Mouse (Mus musculus): ENCODE results near the gene Rasgrf1. TPM values are rescaled to one million over a fixed set of nuclear protein-coding genes. Genes with fewer than 3 reads are reported as not detected.

The Rasgrf1 gene
- polyA plus RNA-seq, 1 experiment = 0.22 TPM

GRCm38 (mm10) chr9:90045191-90045590 is 135.5 kb downstream of the Rasgrf1 start:
- WGBS = 97% methylated on average over 7 of the region's 7 CpGs
- Histone ChIP-seq H3K4me3 (ENCODE audit: control insufficient read depth, insufficient read depth, low read length) (no peak overlapping the region), H3K27me3 (ENCODE audit: control insufficient read depth, insufficient read depth, low read length) (no peaks in the 10 kb centered on the region), H3K36me3 (ENCODE audit: control insufficient read depth, insufficient read depth, low read length) (no peaks in the 10 kb centered on the region), H3K4me1 (replicated peaks; ENCODE audit: control insufficient read depth, insufficient read depth, low read length) (no peaks in the 10 kb centered on the region), H3K27ac (ENCODE audit: control insufficient read depth, insufficient read depth, low read length) (no peak overlapping the region)
- no peak for TF ChIP-seq POLR2A (IDR thresholded peaks at IDR 0.05; ENCODE audit: control insufficient read depth, extremely low read depth, insufficient read depth, low read length, poor library complexity)
- TF ChIP-seq CTCF (IDR thresholded peaks at IDR 0.05; ENCODE audit: borderline replicate concordance, control insufficient read depth, extremely low read depth, insufficient read depth, low read length, poor library complexity) = no peak
- DNase-seq = no peak

GRCm38 (mm10) chr9:90047937-90048627 is 138.4 kb downstream of the Rasgrf1 start:
- H3K27ac ChIP-seq (ENCODE audit: control insufficient read depth, insufficient read depth, low read length) = no peak overlapping the region
- TF ChIP-seq POLR2A (IDR thresholded peaks at IDR 0.05; ENCODE audit: control insufficient read depth, extremely low read depth, insufficient read depth, low read length, poor library complexity) (no peak), CTCF (IDR thresholded peaks at IDR 0.05; ENCODE audit: borderline replicate concordance, control insufficient read depth, extremely low read depth, insufficient read depth, low read length, poor library complexity) (no peak)
- WGBS = 58% methylated on average over 5 of the region's 5 CpGs
- no peak for DNase-seq
- no peaks in the 10 kb centered on the region for H3K4me1 ChIP-seq (replicated peaks; ENCODE audit: control insufficient read depth, insufficient read depth, low read length)
- H3K4me3 ChIP-seq (ENCODE audit: control insufficient read depth, insufficient read depth, low read length) = no peak overlapping the region
- H3K36me3 ChIP-seq (ENCODE audit: control insufficient read depth, insufficient read depth, low read length) = no peaks in the 10 kb centered on the region
- H3K27me3 ChIP-seq (ENCODE audit: control insufficient read depth, insufficient read depth, low read length) = no peaks in the 10 kb centered on the region

- H3K36me3 ChIP-seq (ENCODE audit: control insufficient read depth, insufficient read depth, low read length) = no peaks in the 10 kb centered on the region
- no peak within 1 kb of the TSS for H3K27ac ChIP-seq (ENCODE audit: control insufficient read depth, insufficient read depth, low read length)
- H3K27me3 ChIP-seq (ENCODE audit: control insufficient read depth, insufficient read depth, low read length) = no peaks in the 10 kb centered on the region; the same call in 1 of the 2 replicates
- H3K4me1 ChIP-seq (replicated peaks; ENCODE audit: control insufficient read depth, insufficient read depth, low read length) = no peaks in the 10 kb centered on the region
- DNase-seq = no peak
- H3K4me3 ChIP-seq (ENCODE audit: control insufficient read depth, insufficient read depth, low read length) = peak within 1 kb of the TSS; percentile 31
- WGBS = 59% methylated on average over 2 of the region's 2 CpGs
- no peak for TF ChIP-seq CTCF (IDR thresholded peaks at IDR 0.05; ENCODE audit: borderline replicate concordance, control insufficient read depth, extremely low read depth, insufficient read depth, low read length, poor library complexity)
- no peak for TF ChIP-seq POLR2A (IDR thresholded peaks at IDR 0.05; ENCODE audit: control insufficient read depth, extremely low read depth, insufficient read depth, low read length, poor library complexity)
Measured at GRCm38 (mm10) chr9:90053852-90054251, 144.1 kb downstream of the Rasgrf1 start, which contains the start of gene Ctsh. Gene Ctsh, plus strand, starts transcription at chr9:90054152.

GRCm38 (mm10) chr9:90054371-90055145 is 144.8 kb downstream of the Rasgrf1 start:
- no peaks in the 10 kb centered on the region for H3K4me1 ChIP-seq (replicated peaks; ENCODE audit: control insufficient read depth, insufficient read depth, low read length)
- TF ChIP-seq CTCF (IDR thresholded peaks at IDR 0.05; ENCODE audit: borderline replicate concordance, control insufficient read depth, extremely low read depth, insufficient read depth, low read length, poor library complexity) (no peak), POLR2A (IDR thresholded peaks at IDR 0.05; ENCODE audit: control insufficient read depth, extremely low read depth, insufficient read depth, low read length, poor library complexity) (no peak)
- 2% methylated on average over 37 of the region's 37 CpGs for WGBS
- no peak for DNase-seq
- no peaks in the 10 kb centered on the region for H3K36me3 ChIP-seq (ENCODE audit: control insufficient read depth, insufficient read depth, low read length)
- H3K27ac ChIP-seq (ENCODE audit: control insufficient read depth, insufficient read depth, low read length) = no peak overlapping the region
- no peaks in the 10 kb centered on the region; the same call in 1 of the 2 replicates for H3K27me3 ChIP-seq (ENCODE audit: control insufficient read depth, insufficient read depth, low read length)
- peak overlapping the region; percentile 31 for H3K4me3 ChIP-seq (ENCODE audit: control insufficient read depth, insufficient read depth, low read length)

DNA sequence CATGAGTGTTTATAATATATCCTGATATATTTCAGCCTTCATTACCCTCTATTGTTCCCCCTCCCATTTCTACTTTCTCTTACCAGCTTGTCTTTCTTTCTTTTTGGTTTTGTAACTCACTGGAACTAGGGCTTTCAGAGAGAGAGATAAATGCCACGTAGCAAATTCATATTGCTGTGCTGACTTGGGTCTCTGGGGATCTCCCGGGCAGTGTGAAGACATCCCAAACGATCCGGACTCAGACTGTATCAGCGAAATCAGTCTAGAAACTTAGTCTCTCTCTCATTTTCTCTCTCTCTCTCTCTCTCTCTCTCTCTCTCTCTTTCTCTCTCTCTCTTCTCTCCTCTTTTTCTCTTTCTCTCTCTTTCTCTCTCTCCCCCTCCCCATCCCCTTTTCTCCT is 145.7 kb downstream of the Rasgrf1 start:
- Histone ChIP-seq H3K27me3 (ENCODE audit: control insufficient read depth, insufficient read depth, low read length) (no peaks in the 10 kb centered on the region; the same call in 1 of the 2 replicates), H3K4me3 (ENCODE audit: control insufficient read depth, insufficient read depth, low read length) (no peak overlapping the region), H3K36me3 (ENCODE audit: control insufficient read depth, insufficient read depth, low read length) (no peaks in the 10 kb centered on the region), H3K27ac (ENCODE audit: control insufficient read depth, insufficient read depth, low read length) (no peak overlapping the region), H3K4me1 (replicated peaks; ENCODE audit: control insufficient read depth, insufficient read depth, low read length) (no peaks in the 10 kb centered on the region)
- WGBS = 60% methylated on average over 5 of the region's 5 CpGs
- TF ChIP-seq CTCF (IDR thresholded peaks at IDR 0.05; ENCODE audit: borderline replicate concordance, control insufficient read depth, extremely low read depth, insufficient read depth, low read length, poor library complexity) (no peak), POLR2A (IDR thresholded peaks at IDR 0.05; ENCODE audit: control insufficient read depth, extremely low read depth, insufficient read depth, low read length, poor library complexity) (no peak)
- no peak for DNase-seq

DNA sequence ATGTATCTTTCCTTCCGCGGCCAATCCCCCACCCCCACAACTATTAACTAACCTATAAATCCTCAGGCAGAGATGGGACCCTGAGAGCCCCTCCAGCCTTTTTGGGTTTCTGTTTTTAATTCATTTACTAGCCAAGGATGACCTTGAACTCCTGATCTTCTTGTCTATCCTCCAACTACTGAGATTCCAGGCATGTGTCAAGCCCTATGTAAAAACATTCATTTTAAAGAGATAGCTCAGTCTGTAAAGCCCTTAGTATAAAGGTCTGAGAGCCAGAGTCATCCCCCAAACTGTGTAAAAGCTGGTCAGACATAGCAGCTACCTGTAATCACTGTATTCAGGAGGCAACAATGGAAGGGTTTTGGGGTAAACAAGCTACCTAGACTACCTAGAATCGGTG is 146.2 kb downstream of the Rasgrf1 start:
- no peak overlapping the region for H3K27ac ChIP-seq (ENCODE audit: control insufficient read depth, insufficient read depth, low read length)
- no peaks in the 10 kb centered on the region for H3K4me1 ChIP-seq (replicated peaks; ENCODE audit: control insufficient read depth, insufficient read depth, low read length)
- no peak overlapping the region for H3K4me3 ChIP-seq (ENCODE audit: control insufficient read depth, insufficient read depth, low read length)
- TF ChIP-seq POLR2A (IDR thresholded peaks at IDR 0.05; ENCODE audit: control insufficient read depth, extremely low read depth, insufficient read depth, low read length, poor library complexity) (no peak), CTCF (IDR thresholded peaks at IDR 0.05; ENCODE audit: borderline replicate concordance, control insufficient read depth, extremely low read depth, insufficient read depth, low read length, poor library complexity) (no peak)
- no peak for DNase-seq
- WGBS = 77% methylated on average over 3 of the region's 3 CpGs
- no peaks in the 10 kb centered on the region for H3K36me3 ChIP-seq (ENCODE audit: control insufficient read depth, insufficient read depth, low read length)
- no peaks in the 10 kb centered on the region; the same call in 1 of the 2 replicates for H3K27me3 ChIP-seq (ENCODE audit: control insufficient read depth, insufficient read depth, low read length)

Data from thymus, adult 2 months (tissue).